Mouse (Mus musculus): ENCODE results near the gene Shisa6. TPM values are rescaled to one million over a fixed set of nuclear protein-coding genes. Genes with fewer than 3 reads are reported as not detected.

The Shisa6 gene
- 0.05 TPM in 2 replicates for polyA plus RNA-seq (2012; rRNA removed)

DNA sequence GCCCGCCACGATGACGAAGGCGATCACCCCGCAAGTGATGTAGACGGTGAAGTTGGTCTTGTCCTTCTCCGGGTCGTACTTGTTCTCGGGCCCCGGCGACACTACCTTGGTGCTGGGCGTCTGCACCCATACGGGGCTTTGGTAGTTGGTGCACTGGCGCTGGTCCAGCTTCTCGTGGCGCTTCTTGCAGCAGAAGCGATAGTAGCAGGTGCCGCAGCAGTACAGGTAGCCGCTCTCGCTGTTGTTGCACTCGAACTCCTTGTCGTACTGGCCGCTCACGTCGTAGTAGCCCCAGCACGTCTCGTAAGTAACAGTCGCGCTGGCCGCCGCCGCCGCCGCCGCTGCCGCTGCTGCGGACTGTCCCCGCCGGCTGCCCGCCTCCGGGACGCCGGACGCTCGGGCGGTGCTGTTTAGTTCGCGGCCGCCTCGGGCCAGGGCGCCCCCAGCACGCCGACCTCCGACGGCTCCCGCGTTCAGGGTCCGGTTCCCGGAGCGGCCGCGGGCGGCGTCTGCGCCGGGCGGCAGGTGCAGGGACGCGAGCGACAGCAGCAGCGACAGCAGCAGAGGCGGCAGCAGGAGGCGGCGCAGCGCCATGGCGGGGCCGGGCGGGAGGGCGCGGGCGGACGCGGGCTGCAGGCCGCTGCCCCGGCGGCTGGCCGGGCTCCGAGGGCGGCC lies at the start of gene Shisa6:
Gene Shisa6 (minus strand): TSS at position 594 of the 675 bp plus-strand sequence.
- WGBS: 2% methylated on average over 87 of the region's 89 CpGs
- DNase-seq (ENCODE audit: low read depth, low spot score): no peak

- 37% methylated on average over 2 of the region's 2 CpGs for WGBS
- DNase-seq (ENCODE audit: low read depth, low spot score): no peak
Measured at GRCm38 (mm10) chr11:66573888-66574287, 48.1 kb upstream of the Shisa6 start.

DNA sequence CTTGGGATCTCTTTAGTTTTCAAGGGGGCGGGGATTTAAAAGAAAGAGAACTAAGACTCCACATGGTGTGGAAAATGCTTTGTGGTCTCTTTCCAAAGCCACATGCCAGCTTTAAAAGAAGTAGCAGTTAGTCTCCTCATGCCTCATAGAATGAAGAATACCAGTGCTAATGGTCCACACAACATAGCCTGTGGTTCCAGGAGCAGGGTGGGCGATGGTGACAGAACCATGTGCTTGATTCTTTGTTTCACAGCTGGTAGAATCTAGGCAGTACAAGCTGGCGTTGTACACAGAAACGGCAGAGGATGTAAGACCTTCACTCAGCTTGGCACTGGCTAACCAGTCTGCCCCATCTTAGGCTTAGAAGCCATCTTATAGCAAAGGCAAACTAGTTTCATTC lies 43.3 kb upstream of the Shisa6 start:
- no peak for DNase-seq (ENCODE audit: low read depth, low spot score)
- WGBS: 78% methylated on average over 4 of the region's 4 CpGs

DNA sequence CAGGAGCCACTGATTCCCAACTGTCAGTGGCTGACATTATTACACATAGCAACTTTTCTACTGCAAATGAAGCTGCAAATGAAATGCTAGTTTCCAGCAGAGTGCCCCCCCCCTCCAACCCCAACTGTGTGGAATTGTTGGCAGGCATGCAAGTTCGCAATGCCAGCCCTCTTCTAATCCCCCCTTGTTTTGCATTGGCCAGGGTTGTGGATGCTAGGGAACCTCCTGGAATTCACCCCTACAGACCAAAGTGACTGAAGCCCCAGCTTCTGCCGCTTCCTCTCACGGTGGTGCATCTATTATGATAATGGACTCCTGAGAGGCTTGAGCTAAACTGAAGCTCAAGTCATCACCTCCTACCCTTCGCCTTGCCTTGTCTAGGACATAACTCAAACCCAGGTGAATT lies 42.6 kb upstream of the Shisa6 start:
- 29% methylated on average over 4 of the region's 4 CpGs for WGBS
- DNase-seq (ENCODE audit: low read depth, low spot score): no peak

DNA sequence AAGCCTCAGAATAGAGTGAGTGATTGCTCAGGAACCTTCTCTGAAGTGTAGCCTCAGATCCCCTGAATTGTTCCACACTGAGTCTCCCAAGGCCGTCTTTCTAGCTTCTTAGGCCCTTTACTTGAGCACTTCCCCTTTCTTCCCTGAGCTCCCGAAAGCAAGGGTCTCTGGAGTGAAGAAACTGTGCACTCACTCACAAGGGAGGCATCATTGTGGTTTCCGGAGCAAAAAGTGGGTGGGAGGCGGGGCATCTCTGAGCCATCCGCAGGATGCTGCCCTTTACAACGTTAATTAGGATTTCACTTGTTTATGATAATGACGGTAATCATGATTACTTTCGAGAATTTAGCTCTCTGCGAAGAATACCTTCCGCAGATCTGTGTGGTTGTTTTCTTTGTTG lies 41.6 kb upstream of the Shisa6 start:
- DNase-seq (ENCODE audit: low read depth, low spot score): no peak
- 6% methylated on average over 10 of the region's 10 CpGs for WGBS

GRCm38 (mm10) chr11:66562274-66562673 lies 36.5 kb upstream of the Shisa6 start:
- no peak for DNase-seq (ENCODE audit: low read depth, low spot score)
- WGBS: 69% methylated on average over 7 of the region's 7 CpGs

DNA sequence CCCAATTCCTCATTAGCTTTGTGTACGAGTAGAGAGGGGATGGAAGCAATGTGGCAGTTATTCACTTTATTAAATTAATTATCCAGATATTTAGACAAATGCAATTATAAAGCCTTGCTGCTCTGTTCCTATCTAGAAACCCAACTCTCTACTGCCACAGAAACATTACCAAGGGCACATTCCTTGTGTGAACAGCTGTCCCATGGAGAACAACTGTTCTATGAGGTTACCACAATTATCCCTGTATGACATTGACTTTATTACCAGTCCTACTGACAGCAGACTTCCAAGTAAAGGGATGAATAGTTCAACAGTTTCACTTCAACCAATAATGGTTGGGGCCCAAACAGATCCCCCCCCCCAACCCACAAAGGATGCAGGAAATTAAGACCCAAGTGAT lies 12.1 kb upstream of the Shisa6 start:
- 58% methylated on average over 1 of the region's 1 CpGs for WGBS

GRCm38 (mm10) chr11:66535866-66536265 lies 10.1 kb upstream of the Shisa6 start:
- WGBS: 62% methylated on average over 9 of the region's 9 CpGs
- no peak for DNase-seq (ENCODE audit: low read depth, low spot score)

More for the DNA sequence above, 12.1 kb upstream of the Shisa6 start:
- no peak for DNase-seq (ENCODE audit: low read depth, low spot score)

DNA sequence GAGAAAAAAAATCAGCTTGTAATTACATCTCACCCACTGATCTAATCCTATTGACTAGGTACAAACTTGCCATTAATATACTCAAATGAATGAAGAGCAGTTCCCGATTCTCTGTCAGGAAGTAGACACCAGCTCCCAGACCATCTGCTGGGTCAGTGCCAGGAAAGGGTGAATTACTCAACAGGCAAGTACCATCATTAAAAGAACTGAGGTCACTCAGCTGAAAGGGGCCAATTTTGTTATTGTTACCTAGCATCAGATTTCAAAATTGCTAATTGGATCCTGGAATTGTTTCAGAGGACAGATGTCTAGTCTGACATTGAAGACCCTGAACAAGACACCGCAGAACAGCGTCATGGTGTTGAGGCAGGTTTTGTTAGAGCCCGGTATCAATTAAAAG lies 9.4 kb upstream of the Shisa6 start:
- WGBS: 84% methylated on average over 4 of the region's 4 CpGs
- no peak for DNase-seq (ENCODE audit: low read depth, low spot score)

GRCm38 (mm10) chr11:66534291-66534690 lies 8.5 kb upstream of the Shisa6 start:
- 82% methylated on average over 4 of the region's 4 CpGs for WGBS
- DNase-seq (ENCODE audit: low read depth, low spot score): no peak

- DNase-seq (ENCODE audit: low read depth, low spot score): no peak
Measured at GRCm38 (mm10) chr11:66528146-66528545, 2.4 kb upstream of the Shisa6 start.

DNA sequence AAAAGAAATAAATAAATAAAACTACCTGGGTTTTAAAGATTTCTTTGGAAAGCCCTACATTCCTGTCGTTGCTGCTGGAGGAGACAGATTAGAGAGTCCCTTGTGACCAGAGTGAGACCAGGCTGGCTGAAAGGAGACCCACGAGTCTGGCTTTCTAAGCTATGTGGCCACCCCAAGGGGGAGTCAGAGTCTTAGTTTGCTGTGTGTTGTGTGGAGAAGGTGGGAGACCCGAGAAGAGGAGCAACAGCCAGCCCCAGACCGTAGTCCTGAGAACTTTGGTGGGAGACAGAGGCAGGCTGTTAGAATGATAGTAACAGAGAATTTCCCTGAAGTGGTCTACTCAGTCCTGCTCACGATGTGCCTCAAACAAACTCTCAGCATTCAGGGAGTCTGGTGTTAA lies 1.6 kb upstream of the Shisa6 start:
- under 1% methylated on average over 5 of the region's 5 CpGs for WGBS
- DNase-seq (ENCODE audit: low read depth, low spot score): no peak

DNA sequence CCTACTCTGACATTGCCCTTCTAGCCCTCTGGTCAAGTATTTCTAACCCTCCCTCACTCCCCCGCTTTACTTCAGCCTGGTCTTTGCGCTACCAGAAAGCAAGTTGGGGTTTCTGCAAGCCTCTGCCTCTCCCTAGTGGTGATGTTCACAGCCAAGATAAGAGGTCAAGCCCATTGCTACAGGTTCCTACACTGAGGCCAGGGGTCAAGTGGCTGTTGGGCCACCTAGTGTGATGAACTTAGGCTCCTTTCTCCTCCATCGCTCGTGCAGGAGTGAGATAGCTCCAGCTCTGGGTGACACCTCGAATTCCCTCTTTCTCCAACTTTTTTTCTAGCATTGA lies 1.2 kb upstream of the Shisa6 start:
- no peak for DNase-seq (ENCODE audit: low read depth, low spot score)
- 8% methylated on average over 5 of the region's 5 CpGs for WGBS

- no peak for DNase-seq (ENCODE audit: low read depth, low spot score)
- WGBS: 2% methylated on average over 106 of the region's 126 CpGs
Measured at GRCm38 (mm10) chr11:66526046-66526980, 549 bp upstream of the Shisa6 start.

GRCm38 (mm10) chr11:66524251-66524650 lies 1.5 kb downstream of the Shisa6 start:
- DNase-seq (ENCODE audit: low read depth, low spot score): no peak
- 46% methylated on average over 4 of the region's 4 CpGs for WGBS

- WGBS: 69% methylated on average over 4 of the region's 4 CpGs
- DNase-seq (ENCODE audit: low read depth, low spot score): no peak
Measured at GRCm38 (mm10) chr11:66522376-66522775, 3.4 kb downstream of the Shisa6 start.

DNA sequence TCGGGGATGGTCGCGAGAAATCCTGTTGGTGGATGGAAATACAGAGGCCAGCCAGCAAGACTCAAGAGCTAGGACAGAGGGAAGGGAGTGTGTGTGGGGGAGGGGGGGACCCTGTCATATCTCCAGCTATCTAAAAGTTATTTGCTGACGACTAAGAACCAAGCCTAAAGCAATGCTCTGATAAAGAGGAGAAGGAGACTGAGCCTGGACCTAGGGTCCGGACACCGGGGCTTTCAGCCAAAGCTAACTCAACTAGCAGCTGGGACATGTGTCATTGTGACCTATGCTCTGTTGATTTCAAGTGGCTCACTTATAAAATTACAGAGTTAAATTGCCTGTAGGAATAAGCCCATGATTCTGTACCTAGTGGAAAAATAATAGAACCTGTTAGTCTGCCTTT lies 6.4 kb downstream of the Shisa6 start:
- WGBS: 77% methylated on average over 6 of the region's 6 CpGs
- no peak for DNase-seq (ENCODE audit: low read depth, low spot score)

- no peak for DNase-seq (ENCODE audit: low read depth, low spot score)
- WGBS: 81% methylated on average over 5 of the region's 5 CpGs
Measured at GRCm38 (mm10) chr11:66514346-66514745, 11.4 kb downstream of the Shisa6 start.

DNA sequence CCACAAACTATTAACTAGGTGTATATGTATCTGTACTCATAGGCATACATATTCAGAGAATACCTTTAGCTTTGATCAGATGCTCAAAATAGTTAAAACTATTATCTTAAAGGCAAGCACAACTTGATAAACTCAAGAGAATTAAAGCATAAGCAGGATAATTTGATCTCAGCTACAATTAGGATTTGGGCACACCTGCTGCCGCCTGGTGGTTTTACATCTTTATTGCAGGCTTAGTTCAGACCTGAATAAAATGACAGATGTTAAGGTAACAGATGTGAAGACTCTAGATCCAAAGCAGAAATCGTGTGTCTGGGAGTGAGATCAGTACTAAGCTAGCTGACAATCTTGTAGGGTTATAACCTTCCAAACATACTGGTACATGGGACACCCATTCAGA lies 24.8 kb downstream of the Shisa6 start:
- WGBS: 73% methylated on average over 2 of the region's 2 CpGs
- DNase-seq (ENCODE audit: low read depth, low spot score): no peak

DNA sequence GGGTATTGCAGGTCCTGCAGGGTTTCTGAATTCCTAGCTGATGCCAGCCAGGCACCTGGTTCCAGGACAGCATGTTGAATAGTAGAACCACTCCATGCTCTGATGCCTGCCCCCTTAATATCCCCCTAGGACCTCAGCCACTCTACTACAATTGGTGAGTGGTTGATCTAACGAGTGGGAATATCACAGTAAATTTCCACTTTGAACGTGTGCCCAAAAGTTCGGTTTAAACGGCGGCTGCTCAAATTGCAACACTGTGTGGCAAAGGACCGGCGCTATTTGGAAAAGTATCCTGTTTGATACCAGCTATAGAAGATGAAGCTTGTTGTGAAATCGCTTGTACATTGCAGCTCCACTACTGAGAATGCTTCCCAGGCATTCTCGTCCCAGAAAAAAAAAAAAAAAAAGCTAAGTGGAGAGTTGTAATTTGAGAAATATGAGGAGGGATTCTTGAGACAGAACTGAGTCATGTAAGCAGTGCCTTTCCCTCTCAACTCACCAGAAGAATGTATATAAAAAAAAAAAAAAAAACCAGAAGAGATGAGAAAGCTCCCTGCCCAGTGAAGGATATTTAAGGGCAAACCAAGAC lies 26.8 kb downstream of the Shisa6 start:
- WGBS: 70% methylated on average over 9 of the region's 9 CpGs

DNA sequence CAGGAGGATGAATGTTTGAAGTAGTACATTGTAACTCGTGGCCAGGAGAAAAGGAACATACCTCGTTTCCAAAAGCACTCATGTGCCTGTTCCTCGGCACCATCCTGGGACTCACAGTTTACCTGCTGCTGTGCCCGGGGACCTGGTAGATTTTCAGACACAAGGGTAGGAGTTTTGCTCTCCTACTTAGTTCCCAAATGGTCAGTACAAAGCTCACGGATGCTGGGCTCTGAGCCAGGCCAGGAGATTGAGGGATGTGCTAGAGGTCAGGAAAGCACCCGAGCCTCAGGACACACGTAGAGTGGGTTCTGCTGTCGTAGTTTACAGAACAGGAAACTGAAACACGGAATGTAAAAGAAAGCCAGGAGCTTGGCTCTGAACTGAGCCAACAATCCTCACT lies 29.5 kb downstream of the Shisa6 start:
- WGBS: 63% methylated on average over 9 of the region's 9 CpGs
- no peak for DNase-seq (ENCODE audit: low read depth, low spot score)

More for the DNA sequence above, 26.8 kb downstream of the Shisa6 start:
- DNase-seq (ENCODE audit: low read depth, low spot score): no peak

Data from large intestine, adult 2 months (tissue).